Mouse (Mus musculus) brain, embryonic 18.5 days (tissue): ENCODE measurements at regions not wholly inside any gene's neighbourhood (a gene's known extent, or its start where the extent isn't known, plus 50 kb on each side); places are given as distances from the start of the nearest gene placed in this dataset.

Source experiments
- DNase-seq: peaks from one replicate; pipeline ENCODE4 v3.0.0-alpha.2; 2012; ENCODE audit warnings: low read depth, low spot score

DNA sequence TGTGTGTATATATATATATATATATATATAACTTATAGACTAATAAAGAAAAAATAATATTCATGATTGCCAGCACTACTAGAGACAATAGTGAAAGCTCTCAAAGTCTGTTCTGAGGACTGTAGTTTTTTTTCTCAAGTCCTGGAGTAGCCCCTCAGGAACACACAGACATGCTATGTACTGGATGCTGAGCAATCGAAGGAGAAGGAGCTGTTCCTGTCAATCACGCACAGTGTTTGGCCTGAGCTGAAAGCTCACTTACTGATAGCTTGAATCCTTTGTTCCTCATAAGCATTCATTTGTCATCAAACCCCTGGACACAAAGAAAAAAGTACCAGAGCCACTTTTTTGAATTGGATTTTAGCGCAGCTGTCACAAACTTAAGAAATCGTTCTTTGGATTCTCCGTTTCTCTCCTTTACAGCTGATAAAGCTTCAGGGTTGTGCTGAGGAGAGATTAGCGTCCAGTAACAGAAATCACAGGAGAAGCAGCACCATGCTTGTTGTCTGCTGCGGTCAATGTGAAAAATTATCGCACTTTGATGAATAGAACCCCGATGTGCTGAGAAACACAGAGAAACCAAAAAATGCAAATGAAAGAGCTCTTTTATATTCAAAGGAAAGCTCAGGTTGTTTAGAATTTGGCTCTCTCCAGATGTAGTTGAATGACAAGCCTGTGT, 702.2 kb upstream of the Tyrp1 start:
- DNase-seq = no peak

DNA sequence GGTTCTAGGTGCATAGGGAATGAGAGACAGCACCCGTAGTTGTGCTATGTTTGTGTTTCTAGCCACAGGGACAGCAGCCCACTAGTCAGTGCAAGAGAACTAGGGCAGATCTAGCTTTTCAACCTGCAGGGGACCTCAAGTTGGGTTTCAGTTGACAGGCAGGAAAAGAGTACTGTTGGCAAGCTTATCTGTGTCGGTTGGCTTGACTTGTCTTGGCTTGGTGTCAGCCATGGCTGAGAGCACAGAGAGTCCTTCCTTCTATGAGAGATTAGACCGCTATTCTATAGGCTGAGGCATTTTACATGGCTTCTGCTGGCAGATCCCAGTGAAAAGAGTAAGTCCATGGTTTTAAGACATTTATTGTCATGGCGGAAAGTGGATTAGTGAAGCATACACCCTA, 693.7 kb upstream of the Tyrp1 start:
- DNase-seq = no peak

DNA sequence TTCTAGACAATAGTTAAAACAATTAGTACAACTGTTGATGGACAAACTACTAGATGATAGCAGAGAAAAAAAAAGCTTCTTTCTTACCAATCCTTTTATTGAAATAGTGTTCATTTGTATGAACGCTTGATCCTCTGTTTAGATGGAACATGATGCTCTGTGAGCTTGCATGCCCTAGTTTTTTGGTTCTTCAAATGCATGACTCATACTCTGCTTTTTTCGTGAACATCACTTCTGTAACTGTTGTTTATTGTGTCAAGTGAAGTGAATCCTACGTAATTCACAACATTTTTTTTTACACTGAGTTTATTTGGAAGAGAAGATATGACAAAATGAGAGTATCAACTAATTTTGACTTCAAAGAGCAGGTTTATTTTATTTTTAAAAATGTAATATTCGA, 674.1 kb upstream of the Tyrp1 start:
- no peak for DNase-seq

DNA sequence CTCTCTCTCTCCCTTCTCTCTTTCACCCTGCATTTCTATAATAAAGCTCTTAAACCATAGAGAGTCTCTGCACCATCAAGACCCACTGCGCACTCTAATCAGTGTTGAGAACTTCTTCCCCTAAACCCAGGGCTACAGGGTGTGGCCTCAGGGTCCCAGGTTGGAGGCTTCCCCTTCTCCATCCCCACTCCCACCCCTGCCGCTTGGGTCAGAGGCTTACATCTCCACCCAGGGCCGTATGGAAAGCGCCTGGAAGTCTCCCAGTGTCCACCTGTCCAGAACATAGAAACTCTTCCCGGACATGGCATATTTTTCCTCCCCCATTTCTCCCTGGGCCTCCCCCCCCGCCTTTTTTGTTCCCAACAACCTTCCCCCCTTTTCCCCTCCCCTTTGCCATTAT, 660.7 kb upstream of the Tyrp1 start:
- DNase-seq = no peak

DNA sequence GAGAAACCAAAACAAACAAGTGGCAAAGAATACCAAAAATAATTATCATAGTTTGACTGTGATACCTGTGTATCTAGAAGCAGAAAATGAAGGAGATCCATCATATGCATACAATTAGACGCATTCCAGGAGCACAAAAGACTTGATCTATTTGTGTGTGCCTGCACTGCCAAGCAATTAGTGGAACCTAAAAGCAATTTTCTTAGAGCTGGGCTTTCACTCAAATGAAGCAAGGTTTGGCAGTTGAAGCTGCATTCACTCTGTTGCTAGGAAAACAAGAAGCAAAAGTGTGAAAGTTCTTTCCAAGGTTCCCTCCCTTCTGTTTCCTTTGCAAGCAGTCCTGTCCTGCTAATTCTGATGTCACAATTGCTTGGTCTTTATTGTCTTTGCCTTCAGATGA, 631.7 kb upstream of the Tyrp1 start:
- DNase-seq = peak; percentile 24

DNA sequence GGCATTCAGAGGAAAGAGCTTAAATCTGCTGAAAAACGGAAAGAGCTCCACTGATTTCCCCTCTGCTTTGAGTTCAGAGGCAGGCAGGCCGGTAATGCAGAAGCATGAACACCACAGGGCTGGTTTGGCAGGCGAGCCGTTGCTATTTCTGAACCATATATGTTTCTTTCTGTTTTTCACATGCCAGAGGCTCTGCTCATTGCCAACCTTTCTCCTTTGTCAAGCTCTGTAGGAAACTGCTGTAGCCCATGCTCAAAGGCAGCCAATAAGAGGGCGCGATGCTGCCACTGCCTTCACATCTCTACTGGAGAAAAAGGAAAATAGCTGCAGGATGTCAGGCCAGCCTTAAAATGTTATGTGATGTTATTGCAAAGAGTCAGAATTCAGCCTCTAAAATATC, 630.0 kb upstream of the Tyrp1 start:
- peak; percentile 37 for DNase-seq

DNA sequence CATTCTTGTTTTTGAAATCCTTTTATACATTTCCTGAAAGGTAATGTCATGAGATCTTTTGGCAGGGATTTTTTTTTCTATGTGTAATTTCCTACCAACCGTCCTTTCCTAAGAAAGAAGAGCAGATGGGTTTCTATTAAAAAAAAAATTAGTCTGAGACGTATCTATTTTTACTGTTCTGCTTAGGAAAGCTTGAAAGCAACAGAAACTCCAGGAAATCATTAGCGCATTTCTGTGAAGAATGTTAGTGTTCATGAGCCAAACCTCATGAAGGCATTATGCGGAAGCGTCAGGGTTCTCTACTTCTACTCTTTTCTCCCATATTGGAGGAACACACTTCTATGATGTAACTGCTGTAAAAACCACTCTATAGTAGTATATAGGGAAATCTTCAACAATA, 629.5 kb upstream of the Tyrp1 start:
- DNase-seq = no peak
